Mouse (Mus musculus) CH12.LX (cell line): ENCODE measurements around the gene C1ql1.
"Not testable (repeated sequence)": the region's sequence is repeated elsewhere in the genome, so short reads cannot be mapped to it uniquely, and the experiment has no call there.

Experiments used
- EP300 ChIP-seq: IDR thresholded peaks from 2 replicates; pipeline ENCODE4 v1.6.1; 2011; ENCODE audit warnings: low read length, improper control_type of control experiment
- MAX ChIP-seq: IDR thresholded peaks from 2 replicates; pipeline ENCODE4 v1.6.1; 2011; ENCODE audit warnings: low read length, improper control_type of control experiment
- POLR2A ChIP-seq: IDR thresholded peaks from 2 replicates; pipeline ENCODE4 v1.6.1; 2011; ENCODE audit warnings: low read depth, mild to moderate bottlenecking, improper control_type of control experiment, low read length

- not testable (repeated sequence) for TF ChIP-seq POLR2A, EP300, MAX
Measured at GRCm38 (mm10) chr11:102975966-102976365, 29.5 kb upstream of the C1ql1 start.
